Mouse (Mus musculus): ENCODE data around the gene Crym.

Crym gene

DNA sequence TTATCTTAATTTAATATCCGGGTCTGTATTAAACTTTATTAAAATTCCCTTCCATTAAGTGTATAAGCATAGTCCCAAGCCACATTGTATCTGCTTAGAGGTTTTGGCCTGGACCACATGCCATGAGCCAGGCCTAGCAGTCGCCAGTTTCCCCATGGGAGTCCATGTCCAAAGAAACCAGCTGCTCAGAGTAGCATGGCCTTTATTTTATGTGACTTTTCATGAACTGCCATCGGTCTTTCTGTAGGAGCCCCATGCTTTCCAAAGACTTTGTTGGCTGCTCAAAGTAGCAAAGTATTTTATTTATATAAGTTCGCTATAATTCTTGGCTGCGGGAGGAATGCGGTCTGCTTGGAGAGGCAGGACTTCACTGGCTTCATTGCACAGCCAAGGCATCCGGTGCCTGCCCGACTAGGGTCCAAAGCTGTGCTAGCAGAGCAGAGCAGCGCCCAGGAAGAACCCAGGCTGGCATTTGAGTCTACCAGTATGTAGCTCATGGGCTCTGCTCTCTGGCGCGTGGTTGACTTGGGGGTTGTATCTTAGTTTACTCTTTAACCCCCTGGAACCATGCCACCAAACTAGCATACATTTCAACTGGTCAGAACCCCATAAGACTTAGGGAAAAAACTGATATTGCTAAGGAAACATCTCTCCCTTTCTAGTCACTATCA, 38.2 kb downstream of the Crym start:
- DNase-seq (ENCODE audit: low read depth, low spot score), result no peak

DNA sequence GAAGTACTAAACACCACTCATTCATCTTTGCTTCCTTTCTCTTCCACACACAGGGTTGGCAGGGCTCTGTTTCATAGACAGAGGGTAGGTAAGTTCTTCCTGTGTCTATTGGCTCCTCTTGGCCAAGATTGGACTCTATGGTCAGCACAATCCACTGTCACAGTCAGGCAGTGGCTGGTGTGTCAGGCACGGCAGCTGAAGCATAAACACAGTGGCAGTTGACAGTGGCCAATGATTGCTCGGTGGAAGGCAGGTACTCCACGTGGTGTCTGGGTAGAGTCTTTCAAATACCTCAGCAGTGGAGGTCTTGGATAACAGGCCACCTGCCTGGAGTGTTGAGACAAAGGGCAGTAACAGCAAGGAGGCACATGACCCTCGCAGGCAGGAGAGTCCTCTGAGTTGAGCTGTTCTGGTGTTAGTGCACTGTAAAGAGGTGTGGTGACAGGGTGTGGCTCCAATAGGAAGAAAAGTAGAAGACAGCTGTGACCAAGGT, 43.7 kb downstream of the Crym start:
- DNase-seq (ENCODE audit: low read depth, low spot score), result no peak

DNA sequence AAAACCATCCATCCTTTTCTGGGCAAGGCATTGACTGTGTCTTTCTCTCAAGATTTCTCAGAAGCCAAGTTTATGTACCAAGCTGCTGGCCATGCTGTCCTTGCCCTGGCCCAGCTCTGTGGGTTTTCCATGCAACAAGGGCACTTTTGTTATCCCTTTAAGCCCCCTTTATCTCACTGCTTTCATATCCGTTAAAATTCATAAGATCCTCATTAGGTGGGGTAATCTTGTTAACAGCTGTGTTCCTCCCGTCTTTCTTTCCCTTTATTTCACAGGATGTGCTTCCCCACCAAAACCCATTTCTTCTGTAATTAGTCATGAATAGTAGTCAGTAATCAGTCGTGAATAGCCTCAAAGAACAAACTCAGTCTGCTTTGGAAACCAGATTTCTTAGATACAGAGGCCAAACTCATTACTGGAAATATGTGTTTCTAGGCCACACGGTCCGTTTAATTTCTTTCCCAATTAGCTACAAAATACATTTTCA, 44.3 kb downstream of the Crym start:
- DNase-seq (ENCODE audit: low read depth, low spot score), result no peak

DNA sequence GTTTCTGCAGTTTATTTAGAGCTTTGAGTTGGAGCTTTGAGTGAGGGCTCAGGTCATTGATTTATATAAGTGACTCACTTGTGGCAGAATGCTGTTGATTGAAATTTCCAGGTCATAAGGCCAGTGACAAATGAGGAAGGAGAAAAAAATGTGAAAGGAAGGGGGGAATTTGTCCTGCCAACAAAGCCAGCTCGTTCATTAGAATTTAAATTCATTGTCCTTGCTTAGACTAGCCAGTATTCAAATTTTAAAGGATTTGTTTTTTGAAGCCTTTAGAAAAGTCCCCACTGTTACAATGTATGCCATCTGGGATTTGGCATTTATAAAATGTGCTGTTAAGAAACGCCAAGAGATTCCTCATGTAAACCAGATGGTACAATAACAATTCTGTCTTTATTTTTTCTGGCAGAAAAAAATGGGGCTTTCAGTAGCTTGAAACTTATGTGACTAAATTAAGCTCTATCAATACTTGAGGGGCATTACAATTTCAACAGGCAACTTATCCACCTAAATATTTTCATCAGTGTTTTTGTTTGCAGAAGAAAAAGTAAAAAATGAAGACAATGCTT, 45.0 kb downstream of the Crym start:
- DNase-seq (ENCODE audit: low read depth, low spot score), result no peak

DNA sequence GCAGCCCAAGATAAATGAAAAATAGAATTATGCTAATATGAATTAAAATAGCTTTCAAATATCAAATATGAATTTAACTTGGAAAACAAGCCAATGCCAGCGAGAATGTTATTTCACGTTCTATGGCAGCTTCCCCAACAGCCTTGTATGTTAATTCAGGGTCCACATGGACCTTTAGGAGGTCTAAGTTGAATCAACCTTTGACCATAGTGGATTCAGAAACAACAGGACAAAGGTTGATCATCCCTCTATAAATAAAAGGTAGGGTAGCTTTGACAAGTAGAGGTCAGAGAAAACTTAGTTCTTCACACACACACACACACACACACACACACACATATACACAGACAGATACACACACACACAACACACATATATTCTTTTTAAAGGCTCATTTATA, 51.0 kb downstream of the Crym start:
- DNase-seq (ENCODE audit: low read depth, low spot score), result no peak

DNA sequence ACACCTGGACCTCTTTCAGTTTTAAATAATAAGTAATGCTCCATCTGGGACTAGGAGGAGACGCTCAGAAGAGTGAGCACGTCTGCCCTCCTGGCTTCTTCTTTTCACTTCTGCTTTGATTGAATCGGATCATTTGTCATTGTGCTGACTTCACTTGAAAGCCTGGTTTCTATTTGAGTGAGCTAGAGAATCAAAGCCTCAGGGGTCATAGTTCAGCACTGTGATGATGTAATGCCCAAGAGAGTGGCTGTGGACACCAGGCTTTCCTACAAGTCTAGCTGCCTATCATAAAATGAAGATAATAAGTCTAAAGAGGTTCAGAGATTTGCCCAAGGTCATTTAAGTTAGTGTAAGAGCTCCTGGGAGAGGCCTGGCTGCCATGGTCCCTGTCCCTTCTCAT, 51.7 kb downstream of the Crym start:
- DNase-seq (ENCODE audit: low read depth, low spot score), result peak; percentile 4

DNA sequence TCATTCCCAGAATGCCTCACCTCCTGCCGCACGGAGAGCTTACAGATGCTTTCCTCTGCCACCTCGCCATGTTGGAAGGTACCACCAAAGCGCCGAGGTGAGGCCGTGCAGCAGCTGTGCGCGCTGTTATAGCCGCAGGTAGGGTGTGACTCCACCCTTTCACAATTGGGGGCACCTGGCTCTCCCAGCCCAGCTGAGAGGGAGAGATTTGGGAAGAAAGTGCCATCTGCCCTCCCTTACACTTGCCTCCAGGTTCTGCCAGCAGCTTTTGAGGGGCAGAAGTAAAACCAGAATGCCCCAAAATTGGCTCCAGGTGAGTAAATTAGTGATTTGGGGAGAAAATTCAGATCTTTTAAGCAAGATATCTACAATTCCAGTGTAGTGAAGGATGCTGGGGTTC, 56.7 kb downstream of the Crym start, which contains the start of gene Zp2:
TSS of gene Zp2 (minus strand) at position 101 of the 400 bp plus-strand sequence.
- no peak for DNase-seq (ENCODE audit: low read depth, low spot score)

DNA sequence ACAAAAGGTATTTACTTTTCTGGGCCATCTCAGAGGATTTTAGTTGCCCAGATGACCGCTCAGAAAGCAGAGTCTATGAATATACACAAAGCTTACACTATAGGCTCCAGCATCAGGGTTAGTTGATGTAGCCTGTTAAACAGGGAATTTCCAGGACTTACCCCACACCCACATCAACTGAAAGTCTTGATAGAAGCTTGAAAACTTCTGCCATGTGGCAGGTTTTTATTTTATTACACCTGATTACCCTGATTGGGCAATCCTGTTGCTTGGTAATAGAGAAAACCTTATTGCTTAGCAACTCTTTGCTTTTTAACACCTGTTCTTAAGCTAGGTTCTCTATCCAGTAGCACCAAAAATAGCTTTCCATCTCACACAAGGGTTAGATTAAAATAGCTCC, 59.2 kb downstream of the Crym start:
- no peak for DNase-seq (ENCODE audit: low read depth, low spot score)
